Mouse (Mus musculus) G1E (cell line): ENCODE data around the gene Hps4. TPM values are rescaled to one million over a fixed set of nuclear protein-coding genes. Genes with fewer than 3 reads are reported as not detected.
A peak's percentile ranks its signal among the peaks of the same experiment; 100 is the strongest.

Experiments used
- ATAC-seq: 2 replicates; pipeline ENCODE4 v1.8.0; 2016; ENCODE audit warnings: mild to moderate bottlenecking; ENCODE audit not compliant: insufficient number of reproducible peaks, poor library complexity, low FRiP score, severe bottlenecking; ENCODE audit errors: extremely low read depth
- DNase-seq: peaks from one replicate; pipeline ENCODE4 v3.0.0; 2012; ENCODE audit warnings: low spot score
- H3K27me3 ChIP-seq: 2 replicates; pipeline ENCODE4 v1.6.1; 2012; ENCODE audit warnings: mild to moderate bottlenecking, low read length, inconsistent platforms; ENCODE audit not compliant: insufficient read depth
- H3K36me3 ChIP-seq: replicated peaks from 2 replicates; pipeline ENCODE3; 2012; ENCODE audit warnings: mild to moderate bottlenecking, inconsistent platforms
- H3K4me1 ChIP-seq: 2 replicates; pipeline ENCODE4 v1.6.1; 2012; ENCODE audit warnings: low read depth, low read length, inconsistent platforms, mixed read lengths; ENCODE audit not compliant: insufficient read depth
- H3K4me3 ChIP-seq: 2 replicates; pipeline ENCODE4 v1.5.1; 2012; ENCODE audit warnings: low read depth, mild to moderate bottlenecking, inconsistent platforms, low read length, moderate library complexity, mixed read lengths
- H3K9me3 ChIP-seq: replicated peaks from 2 replicates; pipeline ENCODE4 v1.6.1; 2012; ENCODE audit warnings: inconsistent platforms
- CTCF ChIP-seq: IDR thresholded peaks from 2 replicates; pipeline ENCODE4 v1.5.1; 2012; ENCODE audit warnings: low read depth, low read length, inconsistent platforms, mixed read lengths
- GATA1 ChIP-seq: IDR thresholded peaks from 2 replicates; pipeline ENCODE4 v1.6.1; 2012; ENCODE audit warnings: borderline replicate concordance, low read length, inconsistent platforms, mixed read lengths
- GATA2 ChIP-seq: IDR thresholded peaks from 2 replicates; pipeline ENCODE4 v1.6.1; 2012; ENCODE audit warnings: low read depth, low read length, inconsistent platforms, borderline replicate concordance
- POLR2AphosphoS5 ChIP-seq: IDR thresholded peaks from 2 replicates; pipeline ENCODE4 v1.6.1; 2012; ENCODE audit warnings: low read depth, low read length, inconsistent platforms; ENCODE audit not compliant: insufficient replicate concordance
- TAL1 ChIP-seq: conservative IDR thresholded peaks from 2 replicates; pipeline ENCODE4 v1.6.1; 2012; ENCODE audit warnings: low read depth, low read length, inconsistent platforms, mixed read lengths
- polyA plus RNA-seq: library from polyadenylated mRNA; stranded (reverse); fragments of >175 nt; gene quantifications from 2 replicates; pipeline ENCODE4 v1.2.3, GENCODE M21; 2012
- total RNA-seq, 2 experiments: library from RNA; stranded (forward) in 1 of 2; stranded (reverse) in 1 of 2; fragments of 200-1000 nt in 1 of 2; fragments of >200 nt in 1 of 2; fragmentation: Nextera tagmentation in 1 of 2; gene quantifications; 2 replicates each; pipeline ENCODE4 v1.2.3; 2014 to 2017

The Hps4 gene
- total and polyA plus RNA-seq, 3 experiments = 16.7 to 47.7 (median 33.8) TPM

DNA sequence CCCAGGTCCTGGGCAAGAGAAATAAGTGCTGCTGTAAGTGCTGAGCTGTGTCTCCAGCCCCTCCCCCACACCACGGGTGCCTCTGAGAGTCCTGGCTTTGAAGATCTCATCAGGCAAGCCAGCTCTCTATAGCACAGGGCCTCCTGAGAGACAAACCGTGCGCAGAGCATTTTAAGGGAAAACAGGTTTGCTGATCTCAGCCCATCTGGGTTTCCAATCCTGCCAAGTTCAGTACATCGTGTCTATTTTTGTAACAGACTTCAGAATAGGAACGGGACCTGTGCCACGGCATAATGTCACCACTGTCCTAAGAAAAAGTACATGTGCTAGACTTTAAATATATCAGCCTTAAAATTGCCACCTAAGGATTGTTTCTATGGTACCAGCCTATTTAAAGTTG, 21.9 kb upstream of the Hps4 start:
- no peaks in the 10 kb centered on the region; the same call in 1 of the 2 replicates for H3K9me3 ChIP-seq
- ATAC-seq (no peak), DNase-seq (no peak)
- TF ChIP-seq CTCF = no peak
- TF ChIP-seq POLR2AphosphoS5 = no peak
- TF ChIP-seq GATA2 = no peak
- TF ChIP-seq TAL1 = no peak
- TF ChIP-seq GATA1 = no peak
- no peak overlapping the region for H3K4me3 ChIP-seq
- peaks cover 40% of the 10 kb centered on the region for H3K4me1 ChIP-seq
- H3K27me3 ChIP-seq = no peaks in the 10 kb centered on the region
- H3K36me3 ChIP-seq = peaks cover 16% of the 10 kb centered on the region

DNA sequence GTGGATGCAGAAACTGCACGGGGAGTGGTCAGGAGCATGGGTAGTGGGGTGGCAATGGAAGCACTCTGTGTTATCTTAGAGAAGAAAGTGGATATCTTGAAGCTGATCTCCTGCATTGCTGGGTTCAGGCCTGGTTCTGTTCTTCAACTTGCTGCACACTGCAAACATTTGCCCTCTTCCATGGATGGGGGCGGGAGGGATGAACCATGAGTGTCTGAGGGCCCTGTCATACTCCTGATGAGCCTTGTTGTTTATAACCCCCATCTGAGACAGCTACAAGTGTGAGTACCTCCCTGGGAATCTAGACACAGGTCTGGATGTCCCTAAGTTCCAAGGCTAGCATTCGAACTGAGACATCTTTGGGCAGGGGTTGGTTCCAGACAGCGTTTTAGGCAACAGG, 21.5 kb upstream of the Hps4 start:
- H3K27me3 ChIP-seq = no peaks in the 10 kb centered on the region
- no peak for TF ChIP-seq TAL1
- no peak for TF ChIP-seq GATA1
- TF ChIP-seq GATA2 = no peak
- TF ChIP-seq CTCF = no peak
- no peak for TF ChIP-seq POLR2AphosphoS5
- DNase-seq (no peak), ATAC-seq (no peak)
- H3K36me3 ChIP-seq = peaks cover 12% of the 10 kb centered on the region
- H3K9me3 ChIP-seq = no peaks in the 10 kb centered on the region; the same call in 1 of the 2 replicates
- no peak overlapping the region for H3K4me3 ChIP-seq
- peaks cover 40% of the 10 kb centered on the region for H3K4me1 ChIP-seq

DNA sequence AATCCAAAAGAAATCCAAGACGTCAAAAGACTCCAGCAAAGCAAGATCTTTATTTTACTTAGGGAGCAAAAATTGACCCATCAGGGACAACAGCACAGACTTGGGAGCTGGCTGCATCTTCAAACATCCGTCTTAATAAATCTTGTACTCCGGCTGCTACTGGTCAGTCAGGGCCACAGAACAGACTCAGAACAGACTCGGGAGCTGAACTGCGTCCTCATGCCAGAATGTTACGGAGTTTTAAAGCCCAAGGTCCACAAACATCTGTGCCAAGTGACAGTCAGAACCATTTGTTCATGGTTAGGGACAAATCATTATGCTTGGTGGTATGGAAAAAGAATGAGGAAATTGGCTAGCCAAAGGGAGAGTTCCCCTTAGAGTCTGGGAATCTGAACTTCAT, 19.6 kb upstream of the Hps4 start:
- Histone ChIP-seq H3K4me3 (no peak overlapping the region), H3K36me3 (peaks cover 10% of the 10 kb centered on the region), H3K4me1 (peaks cover 54% of the 10 kb centered on the region), H3K27me3 (no peaks in the 10 kb centered on the region), H3K9me3 (no peaks in the 10 kb centered on the region; the same call in 1 of the 2 replicates)
- ATAC-seq (no peak), DNase-seq (no peak)
- TF ChIP-seq GATA2 (no peak), TAL1 (no peak), POLR2AphosphoS5 (no peak), CTCF (no peak), GATA1 (no peak)

DNA sequence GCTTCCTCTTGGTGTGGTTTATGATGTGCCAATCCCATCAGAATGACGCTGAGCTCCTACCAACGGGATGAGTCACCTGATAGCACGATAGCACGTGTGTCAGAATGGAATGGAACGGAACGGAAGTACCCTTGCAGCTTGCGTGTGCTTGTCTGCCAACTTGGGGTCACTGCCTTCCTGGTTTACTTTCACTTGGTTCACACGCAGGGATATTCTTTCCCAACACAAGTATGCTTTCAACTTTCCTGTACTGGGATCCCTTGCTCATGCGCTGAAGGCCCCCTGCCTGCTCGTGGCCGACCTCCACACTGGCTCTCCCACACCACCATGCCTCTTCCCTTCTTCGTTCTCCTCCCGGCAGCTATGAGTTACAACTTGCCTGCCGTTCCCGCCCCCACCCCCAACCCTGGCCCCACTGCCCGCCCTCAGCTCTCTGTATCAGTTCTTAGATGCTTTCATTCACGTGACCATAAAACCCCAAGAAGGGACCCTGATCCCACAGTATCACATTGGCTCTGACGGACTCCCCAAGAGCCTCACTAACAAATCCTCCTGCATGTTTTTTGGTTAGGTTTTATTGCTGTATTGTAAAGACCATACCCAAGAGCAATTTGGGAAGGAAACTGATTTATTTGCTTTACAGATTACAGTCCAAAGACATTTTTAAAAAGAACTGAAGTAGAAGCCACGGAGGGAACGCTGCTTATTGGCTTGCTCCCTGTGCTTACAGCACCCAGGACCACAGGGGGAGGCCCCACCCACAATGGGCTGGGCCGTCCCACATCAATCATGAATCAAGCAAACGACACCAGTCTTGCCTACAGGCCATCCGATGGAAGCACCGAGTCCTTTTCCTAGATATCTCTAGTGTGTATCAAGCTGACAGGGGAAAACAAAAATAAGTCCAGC, 18.0 kb upstream of the Hps4 start:
- H3K27me3 ChIP-seq = no peaks in the 10 kb centered on the region
- peak; percentile 77 for DNase-seq
- peak overlapping the region; percentile 100; the same call in 1 of the 2 replicates for H3K4me3 ChIP-seq
- peaks cover 26% of the 10 kb centered on the region for H3K36me3 ChIP-seq
- TF ChIP-seq CTCF (no peak), TAL1 (no peak), POLR2AphosphoS5 (no peak), GATA2 (no peak), GATA1 (no peak)
- peaks cover 52% of the 10 kb centered on the region for H3K4me1 ChIP-seq
- peak; percentile 86 for ATAC-seq
- H3K9me3 ChIP-seq = no peaks in the 10 kb centered on the region; the same call in 1 of the 2 replicates

DNA sequence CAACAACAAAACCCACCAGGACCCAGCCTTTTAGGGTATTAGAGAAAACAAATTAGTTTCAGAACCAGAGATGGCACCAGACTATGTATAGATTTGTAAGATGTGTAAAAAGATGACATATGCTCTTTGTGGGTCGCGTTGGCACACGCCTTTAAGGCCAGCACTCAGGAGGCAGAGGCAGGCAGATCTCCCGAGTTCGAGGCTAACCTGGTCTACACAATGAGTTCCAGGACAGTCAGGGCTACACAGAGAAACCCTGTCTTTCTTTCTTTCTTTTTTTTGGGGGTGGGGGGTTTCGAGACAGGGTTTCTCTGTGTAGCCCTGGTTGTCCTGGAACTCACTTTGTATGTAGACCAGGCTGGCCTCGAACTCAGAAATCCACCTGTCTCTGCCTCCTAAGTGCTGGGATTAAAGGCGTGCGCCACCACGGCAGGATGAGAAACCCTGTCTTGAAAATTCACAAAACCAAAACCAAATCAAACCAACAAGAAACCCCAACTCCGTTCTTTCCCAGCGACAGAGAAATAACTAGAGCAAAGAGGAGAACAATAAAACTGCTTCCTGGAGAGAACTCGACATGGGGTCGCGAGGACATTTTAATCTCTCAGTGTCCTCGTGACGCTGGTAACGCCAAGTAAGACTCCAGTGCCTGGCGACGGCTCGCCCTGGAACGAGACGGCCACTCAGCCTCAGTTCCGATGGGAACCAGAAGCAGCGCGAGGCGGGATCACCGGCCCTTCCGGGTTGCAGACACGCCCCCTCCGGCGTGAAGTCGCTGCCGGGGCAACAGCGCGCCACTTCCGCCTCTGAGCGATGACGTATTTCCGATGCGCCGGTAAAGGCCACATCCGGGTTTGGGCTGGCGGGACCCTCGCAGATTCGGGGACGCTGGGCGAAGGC, 17.1 kb upstream of the Hps4 start, which contains the start of gene Tfip11:
Gene Tfip11 (plus strand): TSS at position 813 of the 900 bp plus-strand sequence.
- Histone ChIP-seq H3K9me3 (no peaks in the 10 kb centered on the region; the same call in 1 of the 2 replicates), H3K36me3 (peaks cover 35% of the 10 kb centered on the region), H3K4me1 (peaks cover 50% of the 10 kb centered on the region), H3K4me3 (peak within 1 kb of the TSS; percentile 100), H3K27me3 (no peaks in the 10 kb centered on the region)
- DNase-seq (peak; percentile 90), ATAC-seq (peak; percentile 74)
- TF ChIP-seq GATA2 (no peak), CTCF (no peak), TAL1 (no peak), POLR2AphosphoS5 (no peak), GATA1 (no peak)

DNA sequence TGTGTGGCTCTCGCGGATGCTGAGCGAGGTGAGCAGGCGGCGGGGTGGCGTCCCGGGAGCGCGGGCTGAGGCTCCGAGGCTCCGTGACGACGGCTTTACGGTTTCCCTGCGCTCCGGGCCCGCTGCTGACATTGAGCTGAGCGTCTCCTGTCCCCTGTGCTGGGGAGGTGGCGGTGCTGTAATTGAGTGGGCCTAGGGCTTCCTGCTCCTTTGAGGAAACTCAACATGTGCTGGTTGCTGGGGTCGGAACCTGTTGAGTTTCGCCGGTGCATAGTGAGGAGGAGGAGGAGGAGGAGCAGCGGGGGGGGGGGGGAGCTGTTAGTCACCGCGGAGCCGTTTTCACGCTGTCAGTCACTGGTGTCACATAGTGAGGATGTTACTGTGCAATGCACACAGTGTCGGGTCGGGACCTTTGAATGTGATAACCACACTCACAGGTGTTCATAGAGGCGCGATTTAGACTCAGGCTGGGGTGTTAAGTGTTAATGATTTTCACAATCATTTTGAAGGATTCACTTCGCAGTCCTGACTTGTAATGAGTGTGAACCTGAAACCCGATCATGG, 16.4 kb upstream of the Hps4 start:
- H3K27me3 ChIP-seq = no peaks in the 10 kb centered on the region
- no peaks in the 10 kb centered on the region for H3K9me3 ChIP-seq
- H3K4me3 ChIP-seq = peak overlapping the region; percentile 100
- DNase-seq = no peak
- peaks cover 47% of the 10 kb centered on the region for H3K4me1 ChIP-seq
- H3K36me3 ChIP-seq = peaks cover 42% of the 10 kb centered on the region
- no peak for ATAC-seq
- TF ChIP-seq TAL1 = no peak
- no peak for TF ChIP-seq POLR2AphosphoS5
- TF ChIP-seq GATA2 = no peak
- TF ChIP-seq GATA1 = no peak
- TF ChIP-seq CTCF = no peak
